Mouse (Mus musculus) lung, embryonic 16.5 days (tissue): ENCODE measurements around the gene Gm21738. TPM values are rescaled to one million over a fixed set of nuclear protein-coding genes. Genes with fewer than 3 reads are reported as not detected.
"Not testable (repeated sequence)": the region's sequence is repeated elsewhere in the genome, so short reads cannot be mapped to it uniquely, and the experiment has no call there.

ENCODE experiments used
- ATAC-seq: fragments of 200-750 bp; cut with Nextera tagmentation; 2 replicates; pipeline ENCODE4 v1.8.0; 2017; ENCODE audit warnings: low read depth, mild to moderate bottlenecking, moderate library complexity
- H3K27ac ChIP-seq: fragments of 300-500 bp; sonication (generic); 2 replicates; pipeline ENCODE4 v1.5.1; 2014; ENCODE audit warnings: mild to moderate bottlenecking, control low read depth, low read length
- H3K27me3 ChIP-seq: fragments of 300-500 bp; sonication (generic); 2 replicates; pipeline ENCODE4 v1.6.1; 2014; ENCODE audit warnings: low read depth, low read length, mixed read lengths; ENCODE audit not compliant: control insufficient read depth, insufficient read depth
- H3K36me3 ChIP-seq: fragments of 300-500 bp; sonication (generic); 2 replicates; pipeline ENCODE4 v1.6.1; 2014; ENCODE audit warnings: low read length; ENCODE audit not compliant: control insufficient read depth, insufficient read depth
- H3K4me1 ChIP-seq: fragments of 300-500 bp; sonication (generic); replicated peaks from 2 replicates; pipeline ENCODE4 v1.6.1; 2014; ENCODE audit warnings: low read length, mixed read lengths; ENCODE audit not compliant: control insufficient read depth, insufficient read depth
- H3K4me2 ChIP-seq: fragments of 300-500 bp; sonication (generic); 2 replicates; pipeline ENCODE4 v1.6.1; 2014; ENCODE audit warnings: low read depth, low read length, control low read depth
- H3K4me3 ChIP-seq: fragments of 300-500 bp; sonication (generic); 2 replicates; pipeline ENCODE4 v1.5.1; 2014; ENCODE audit warnings: mild to moderate bottlenecking, low read length, control low read depth
- H3K9ac ChIP-seq: fragments of 300-500 bp; sonication (generic); 2 replicates; pipeline ENCODE4 v1.6.1; 2014; ENCODE audit warnings: low read length, control low read depth
- H3K9me3 ChIP-seq: fragments of 300-500 bp; sonication (generic); 2 replicates; pipeline ENCODE4 v1.6.1; 2016; ENCODE audit warnings: low read length; ENCODE audit not compliant: control insufficient read depth
- WGBS: fragments of 180-500 bp; shearing (Covaris S2); extraction: QIAGEN DNeasy Blood & Tissue Kit; methylation state at CpG from one replicate; pipeline ENCODE4 v1.1.7; 2014; 5-methylcytosine and 5-hydroxymethylcytosine counted together
- polyA plus RNA-seq: library from polyadenylated mRNA; unstranded; fragments of >200 nt; fragmentation: Nextera tagmentation; extraction: Ambion mirVana; gene quantifications from 2 replicates; pipeline ENCODE4 v1.2.1, GENCODE M21; 2015

Gm21738 gene
- polyA plus RNA-seq = 0.72 TPM in 1 of 2 replicates, not detected in the other

- WGBS = 77% methylated on average over 7 of the region's 7 CpGs
- not testable (repeated sequence) for H3K4me1 ChIP-seq
These were observed at the start of gene Gm21738 for GRCm38 (mm10) chr14:19418830-19419229. Gene Gm21738, minus strand, starts transcription at chr14:19418930.

GRCm38 (mm10) chr14:19383741-19384140 lies 35.0 kb downstream of the Gm21738 start:
- H3K4me3 ChIP-seq, H3K9me3 ChIP-seq, H3K4me1 ChIP-seq, H3K27me3 ChIP-seq, H3K9ac ChIP-seq, H3K27ac ChIP-seq, H3K36me3 ChIP-seq, ATAC-seq, H3K4me2 ChIP-seq: not testable (repeated sequence)
- WGBS = 82% methylated on average over 7 of the region's 7 CpGs

More at GRCm38 (mm10) chr14:19418830-19419229, at the start of gene Gm21738:
- H3K9ac ChIP-seq, H3K4me3 ChIP-seq, H3K9me3 ChIP-seq, H3K27ac ChIP-seq, ATAC-seq, H3K27me3 ChIP-seq, H3K4me2 ChIP-seq, H3K36me3 ChIP-seq: not testable (repeated sequence)

Other genes starting within 250 kb of the Gm21738 start
- gene Gm2244, start 131.0 kb upstream of the Gm21738 start, polyA plus RNA-seq = 0.16 TPM in 1 of 2 replicates, not detected in the other
- 1.5 and 1.6 TPM in 2 replicates for gene Gm2237, start 166.2 kb upstream of the Gm21738 start, polyA plus RNA-seq
- not detected in 2 replicates for gene Gm5458, start 183.7 kb upstream of the Gm21738 start, polyA plus RNA-seq